9 mouse cellular contexts compared by ENCODE assay signal in the genomic region with DNA sequence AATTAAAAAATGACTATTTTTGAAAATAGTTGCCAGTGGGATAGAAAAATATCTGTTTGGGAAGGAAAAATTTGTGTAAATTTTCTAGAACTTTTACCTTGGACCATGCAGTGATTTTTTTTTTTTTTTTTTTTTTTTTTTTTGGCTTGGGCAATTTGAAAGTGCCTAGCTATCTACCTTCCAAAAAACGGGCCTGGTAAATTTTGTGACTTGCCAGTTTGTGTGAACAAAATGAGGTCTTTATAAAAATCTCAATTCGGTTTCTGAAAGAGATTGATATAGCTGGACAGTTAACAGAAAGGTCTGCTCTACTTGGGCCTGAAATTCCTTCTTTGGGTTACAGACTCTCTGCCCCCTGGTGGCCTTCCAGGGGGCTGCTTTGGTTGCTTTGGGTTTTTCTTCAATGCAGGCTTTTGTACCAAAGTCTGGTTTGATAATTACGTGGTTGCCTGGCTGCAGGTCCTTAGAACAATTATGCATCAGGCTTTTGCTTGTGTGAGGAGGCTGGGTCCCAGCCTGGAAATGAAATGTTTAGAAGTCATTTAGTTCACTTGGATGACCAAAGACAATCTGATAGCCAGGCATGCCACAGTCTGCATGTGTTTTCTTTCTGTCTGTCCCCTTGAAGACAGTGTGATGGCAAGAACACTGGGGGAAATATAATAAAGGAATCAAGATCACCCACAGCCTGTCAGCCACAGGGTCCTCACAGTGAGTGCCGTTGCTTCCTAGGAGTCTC.
DNase-seq lines count a peak whose midpoint lies in the region; ATAC-seq and TF ChIP-seq lines count a peak whose summit lies in the region.
"Had no signal": no experiment of that assay in that cellular context is flagged by ENCODE, and none has a peak within 500 bp of the region (broad histone marks: within the 10 kb centered on the region; RNA-seq: fewer than 3 reads in every experiment).

No protein-coding gene starts in this region.

- WGBS in heart, postnatal 0 days = 17% methylated on average over 4 of the region's 4 CpGs
- WGBS in heart, embryonic 11.5 days (ENCODE audit: insufficient replicate concordance) = 24% methylated on average over 4 of the region's 4 CpGs

- no peak for TF ChIP-seq POLR2A in ES-Bruce4 (IDR thresholded peaks at IDR 0.05; ENCODE audit: insufficient read depth, low read length)

- H3K4me1 ChIP-seq in heart, postnatal 0 days (ENCODE audit: control insufficient read depth, insufficient read depth) = no peaks in the 10 kb centered on the region
- no peaks in the 10 kb centered on the region for H3K4me1 ChIP-seq in heart, embryonic 11.5 days (ENCODE audit: control insufficient read depth, insufficient read depth, low read length)
- no peaks in the 10 kb centered on the region for H3K4me1 ChIP-seq in ES-Bruce4 (ENCODE audit: control insufficient read depth, insufficient read depth, low read length)
- H3K4me1 ChIP-seq: liver, embryonic 13.5 days had no signal

- DNase-seq in heart, postnatal 0 days (ENCODE audit: low spot score) = peak; percentile 47
- peak; percentile 78 to 80 for DNase-seq in cerebellum, postnatal 10 days
- peak; percentile 11 to 40 for DNase-seq in frontal cortex, postnatal 36 days (ENCODE audit: low spot score in 2 of 2)
- DNase-seq in layer of hippocampus, adult 9-10 months (ENCODE audit: low spot score) = peak; percentile 17
- DNase-seq in thymus, postnatal 36 days = peak; percentile 8 to 10
- DNase-seq: liver, embryonic 13.5 days had no signal

- H3K9me3 ChIP-seq in heart, postnatal 0 days (replicated peaks; ENCODE audit: control insufficient read depth, low read length) = no peaks in the 10 kb centered on the region
- no peaks in the 10 kb centered on the region for H3K9me3 ChIP-seq in heart, embryonic 11.5 days (replicated peaks; ENCODE audit: control insufficient read depth, low read length)
- no peaks in the 10 kb centered on the region for H3K9me3 ChIP-seq in ES-Bruce4 (replicated peaks; ENCODE audit: control insufficient read depth, insufficient read depth, low read length, poor library complexity, severe bottlenecking)
- H3K9me3 ChIP-seq: liver, embryonic 13.5 days had no signal

- H3K27ac ChIP-seq in heart, postnatal 0 days (ENCODE audit: low read depth) = no peak overlapping the region
- no peak overlapping the region for H3K27ac ChIP-seq in heart, embryonic 11.5 days (ENCODE audit: low read depth, low read length)
- H3K27ac ChIP-seq in ES-Bruce4 (ENCODE audit: insufficient read depth, low read length) = no peak overlapping the region
- H3K27ac ChIP-seq: liver, embryonic 13.5 days had no signal

- no peak for TF ChIP-seq EP300 in heart, postnatal 0 days (IDR thresholded peaks at IDR 0.05; ENCODE audit: low read depth)
- no peak for TF ChIP-seq EP300 in ES-Bruce4 (IDR thresholded peaks at IDR 0.05; ENCODE audit: insufficient read depth, low read depth, low read length)

- H3K36me3 ChIP-seq in heart, postnatal 0 days (replicated peaks; ENCODE audit: control insufficient read depth, insufficient read depth, low read length) = no peaks in the 10 kb centered on the region
- no peaks in the 10 kb centered on the region for H3K36me3 ChIP-seq in heart, embryonic 11.5 days (ENCODE audit: control insufficient read depth, insufficient read depth, low read length)
- H3K36me3 ChIP-seq in ES-Bruce4 (ENCODE audit: control insufficient read depth, insufficient read depth, low read length, poor library complexity, severe bottlenecking) = no peaks in the 10 kb centered on the region
- H3K36me3 ChIP-seq: liver, embryonic 13.5 days had no signal

- peak; percentile 76 for TF ChIP-seq CTCF in heart, postnatal 0 days (IDR thresholded peaks at IDR 0.05; ENCODE audit: low read depth)
- TF ChIP-seq CTCF in ES-Bruce4 (IDR thresholded peaks at IDR 0.05; ENCODE audit: low read depth, low read length) = peak; percentile 55

- no peaks in the 10 kb centered on the region for H3K27me3 ChIP-seq in heart, postnatal 0 days (ENCODE audit: control insufficient read depth, insufficient read depth, low read length)
- H3K27me3 ChIP-seq in heart, embryonic 11.5 days (ENCODE audit: control insufficient read depth, insufficient read depth, low read length) = no peaks in the 10 kb centered on the region
- no peaks in the 10 kb centered on the region for H3K27me3 ChIP-seq in ES-Bruce4 (ENCODE audit: control insufficient read depth, insufficient read depth, low read length, poor library complexity, severe bottlenecking)
- H3K27me3 ChIP-seq: liver, embryonic 13.5 days had no signal

- H3K9ac ChIP-seq in heart, postnatal 0 days (replicated peaks; ENCODE audit: low read depth, low read length) = no peak overlapping the region
- no peak overlapping the region for H3K9ac ChIP-seq in heart, embryonic 11.5 days (ENCODE audit: low read depth, low read length)
- H3K9ac ChIP-seq in ES-Bruce4 (ENCODE audit: low read depth, poor library complexity, severe bottlenecking) = no peak overlapping the region
- H3K9ac ChIP-seq: liver, embryonic 13.5 days had no signal

- H3K4me3 ChIP-seq in heart, postnatal 0 days (ENCODE audit: low read depth, low read length) = no peak overlapping the region
- H3K4me3 ChIP-seq in heart, embryonic 11.5 days (ENCODE audit: low read depth, low read length) = no peak overlapping the region
- H3K4me3 ChIP-seq in ES-Bruce4 (ENCODE audit: low read depth, low read length) = no peak overlapping the region
- H3K4me3 ChIP-seq: liver, embryonic 13.5 days had no signal

- no peak for ATAC-seq in heart, postnatal 0 days (ENCODE audit: insufficient read depth, low read depth)
- ATAC-seq in heart, embryonic 11.5 days (replicated peaks; ENCODE audit: insufficient number of reproducible peaks, low FRiP score, low TSS enrichment) = no peak
- 0 out of 2 replicates have a peak, but pooled peaks have one; percentile 50 for ATAC-seq in megakaryocyte progenitor cell, adult 5-6 weeks (replicated peaks; ENCODE audit: poor library complexity)

- no peak overlapping the region for H3K4me2 ChIP-seq in heart, postnatal 0 days (ENCODE audit: low read depth, low read length)
- H3K4me2 ChIP-seq in heart, embryonic 11.5 days = no peak overlapping the region
- H3K4me2 ChIP-seq: liver, embryonic 13.5 days had no signal

Comparison
In these comparisons a context has a peak if more than half of its experiments do, and no peak if none do; other contexts are left out.
1. DNase-seq: peak in every context shown above with its lines; median percentile 79 in cerebellum, postnatal 10 days; 47 in heart, postnatal 0 days; 26 in frontal cortex, postnatal 36 days; 17 in layer of hippocampus, adult 9-10 months; 9 in thymus, postnatal 36 days.